ENCODE assay signal across 22 mouse cellular contexts in the genomic region with DNA sequence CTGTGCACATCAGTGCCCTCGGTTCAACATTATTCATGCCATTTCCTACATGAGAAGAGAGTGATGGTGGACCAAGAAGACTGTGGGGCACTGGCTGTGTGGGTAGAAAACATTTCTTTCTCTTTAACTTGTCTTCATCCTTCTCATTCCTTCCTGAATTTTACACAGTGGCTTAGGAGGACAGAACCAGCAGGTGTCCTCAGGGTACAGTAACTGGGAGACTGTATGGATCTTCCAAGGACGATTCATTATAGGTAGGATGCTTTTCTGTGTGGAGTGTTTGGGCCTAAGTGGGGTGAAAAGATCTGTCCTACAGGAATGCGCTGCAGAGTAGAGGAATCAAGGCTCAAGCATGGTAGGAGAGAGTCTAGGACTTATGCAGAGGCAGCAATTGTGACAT.
"Had no signal": no experiment of that assay in that cellular context is flagged by ENCODE, and none has a peak within 500 bp of the region (broad histone marks: within the 10 kb centered on the region; RNA-seq: fewer than 3 reads in every experiment).

No protein-coding gene starts in this region.

- H3K4me3 ChIP-seq: layer of hippocampus, adult 2 months; limb, embryonic 12.5 days; limb, embryonic 15.5 days; myocyte; neural tube, embryonic 13.5 days had no signal

- H3K27ac ChIP-seq: kidney, postnatal 0 days; layer of hippocampus, adult 2 months; limb, embryonic 12.5 days; limb, embryonic 15.5 days; liver, embryonic 14.5 days; neural tube, embryonic 13.5 days had no signal

- H3K4me1 ChIP-seq: limb, embryonic 12.5 days; limb, embryonic 15.5 days; neural tube, embryonic 13.5 days had no signal

- DNase-seq: kidney, postnatal 25 days; layer of hippocampus, adult 9-11 months; left cerebral cortex, postnatal 4 days; liver, postnatal 0 days; lung, embryonic 14.5 days; lung, postnatal 14 days; lung, postnatal 4 days; midbrain, embryonic 14.5 days; retina, postnatal 1 day; right cerebral cortex, postnatal 25 days; thymus, adult 2 months; thymus, postnatal 14 days; thymus, postnatal 4 days had no signal

- H3K9me3 ChIP-seq: limb, embryonic 12.5 days; limb, embryonic 15.5 days; neural tube, embryonic 13.5 days had no signal

- H3K27me3 ChIP-seq: limb, embryonic 12.5 days; limb, embryonic 15.5 days; neural tube, embryonic 13.5 days had no signal

- H3K9ac ChIP-seq: limb, embryonic 12.5 days; limb, embryonic 15.5 days; liver, embryonic 14.5 days; liver, postnatal 0 days; lung, embryonic 14.5 days; neural tube, embryonic 13.5 days had no signal

- H3K4me2 ChIP-seq: limb, embryonic 12.5 days; limb, embryonic 15.5 days; liver, embryonic 11.5 days; lung, embryonic 14.5 days; midbrain, embryonic 11.5 days; neural tube, embryonic 13.5 days had no signal

- H3K36me3 ChIP-seq: limb, embryonic 12.5 days; limb, embryonic 15.5 days; neural tube, embryonic 13.5 days had no signal

- ATAC-seq: liver, postnatal 0 days had no signal
